Mouse (Mus musculus): ENCODE measurements around the gene Rbm3. TPM values are rescaled to one million over a fixed set of nuclear protein-coding genes. Genes with fewer than 3 reads are reported as not detected.

The Rbm3 gene
- polyA plus RNA-seq, 1 experiment = 276 TPM

DNA sequence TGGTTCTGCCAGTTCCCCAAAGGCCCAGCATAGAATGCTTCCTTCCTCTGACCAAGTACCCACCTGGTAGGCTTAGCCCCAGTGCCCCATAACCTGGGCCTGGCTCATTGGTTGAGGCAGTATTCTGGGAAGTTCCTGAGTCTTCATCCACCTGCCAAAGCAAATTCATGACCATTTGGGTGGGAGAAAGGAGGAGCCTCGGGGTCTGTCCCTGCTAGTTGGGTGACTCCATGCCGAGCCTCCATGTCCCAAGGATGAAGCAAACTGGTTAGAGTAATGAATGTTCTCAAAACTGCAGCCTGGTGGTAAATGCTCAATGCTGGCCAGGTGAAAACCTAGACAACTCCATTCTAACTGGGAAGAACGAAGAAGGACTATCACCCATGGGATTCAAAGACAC lies 4.6 kb downstream of the Rbm3 start:
- TF ChIP-seq POLR2A (IDR thresholded peaks at IDR 0.05; ENCODE audit: borderline replicate concordance, insufficient read depth, low read length) (no peak), CTCF (IDR thresholded peaks at IDR 0.05; ENCODE audit: borderline replicate concordance, insufficient read depth, low read depth, low read length) (no peak)
- Histone ChIP-seq H3K27ac (ENCODE audit: insufficient read depth, low read length) (no peak overlapping the region), H3K27me3 (ENCODE audit: control insufficient read depth, insufficient read depth, low read length) (no peaks in the 10 kb centered on the region), H3K4me1 (ENCODE audit: control insufficient read depth, insufficient read depth, low read length) (no peaks in the 10 kb centered on the region), H3K4me3 (replicated peaks; ENCODE audit: insufficient read depth, low read depth, low read length) (no peak overlapping the region)
- WGBS = 55% methylated on average over 3 of the region's 3 CpGs
- no peak for DNase-seq

GRCm38 (mm10) chrX:8140446-8140845 lies 5.2 kb downstream of the Rbm3 start:
- Histone ChIP-seq H3K4me1 (ENCODE audit: control insufficient read depth, insufficient read depth, low read length) (no peaks in the 10 kb centered on the region), H3K4me3 (replicated peaks; ENCODE audit: insufficient read depth, low read depth, low read length) (no peak overlapping the region), H3K27ac (ENCODE audit: insufficient read depth, low read length) (no peak overlapping the region), H3K27me3 (ENCODE audit: control insufficient read depth, insufficient read depth, low read length) (no peaks in the 10 kb centered on the region)
- no peak for DNase-seq
- WGBS = 92% methylated on average over 2 of the region's 2 CpGs
- TF ChIP-seq CTCF (IDR thresholded peaks at IDR 0.05; ENCODE audit: borderline replicate concordance, insufficient read depth, low read depth, low read length) (no peak), POLR2A (IDR thresholded peaks at IDR 0.05; ENCODE audit: borderline replicate concordance, insufficient read depth, low read length) (no peak)

- TF ChIP-seq CTCF (IDR thresholded peaks at IDR 0.05; ENCODE audit: borderline replicate concordance, insufficient read depth, low read depth, low read length) = no peak
- no peak for TF ChIP-seq POLR2A (IDR thresholded peaks at IDR 0.05; ENCODE audit: borderline replicate concordance, insufficient read depth, low read length)
- Histone ChIP-seq H3K27me3 (ENCODE audit: control insufficient read depth, insufficient read depth, low read length) (no peaks in the 10 kb centered on the region), H3K4me1 (ENCODE audit: control insufficient read depth, insufficient read depth, low read length) (no peaks in the 10 kb centered on the region), H3K27ac (ENCODE audit: insufficient read depth, low read length) (no peak overlapping the region), H3K4me3 (replicated peaks; ENCODE audit: insufficient read depth, low read depth, low read length) (no peak overlapping the region)
- no peak for DNase-seq
- 21% methylated on average over 1 of the region's 1 CpGs for WGBS
Measured at GRCm38 (mm10) chrX:8139480-8139879, 6.2 kb downstream of the Rbm3 start.

GRCm38 (mm10) chrX:8135886-8136285 lies 9.8 kb downstream of the Rbm3 start:
- Histone ChIP-seq H3K27ac (ENCODE audit: insufficient read depth, low read length) (no peak overlapping the region), H3K4me3 (replicated peaks; ENCODE audit: insufficient read depth, low read depth, low read length) (no peak overlapping the region), H3K4me1 (ENCODE audit: control insufficient read depth, insufficient read depth, low read length) (peaks cover 3% of the 10 kb centered on the region; the same call in 1 of the 2 replicates), H3K27me3 (ENCODE audit: control insufficient read depth, insufficient read depth, low read length) (no peaks in the 10 kb centered on the region)
- no peak for DNase-seq
- WGBS = 40% methylated on average over 2 of the region's 2 CpGs
- TF ChIP-seq CTCF (IDR thresholded peaks at IDR 0.05; ENCODE audit: borderline replicate concordance, insufficient read depth, low read depth, low read length) (no peak), POLR2A (IDR thresholded peaks at IDR 0.05; ENCODE audit: borderline replicate concordance, insufficient read depth, low read length) (no peak)

DNA sequence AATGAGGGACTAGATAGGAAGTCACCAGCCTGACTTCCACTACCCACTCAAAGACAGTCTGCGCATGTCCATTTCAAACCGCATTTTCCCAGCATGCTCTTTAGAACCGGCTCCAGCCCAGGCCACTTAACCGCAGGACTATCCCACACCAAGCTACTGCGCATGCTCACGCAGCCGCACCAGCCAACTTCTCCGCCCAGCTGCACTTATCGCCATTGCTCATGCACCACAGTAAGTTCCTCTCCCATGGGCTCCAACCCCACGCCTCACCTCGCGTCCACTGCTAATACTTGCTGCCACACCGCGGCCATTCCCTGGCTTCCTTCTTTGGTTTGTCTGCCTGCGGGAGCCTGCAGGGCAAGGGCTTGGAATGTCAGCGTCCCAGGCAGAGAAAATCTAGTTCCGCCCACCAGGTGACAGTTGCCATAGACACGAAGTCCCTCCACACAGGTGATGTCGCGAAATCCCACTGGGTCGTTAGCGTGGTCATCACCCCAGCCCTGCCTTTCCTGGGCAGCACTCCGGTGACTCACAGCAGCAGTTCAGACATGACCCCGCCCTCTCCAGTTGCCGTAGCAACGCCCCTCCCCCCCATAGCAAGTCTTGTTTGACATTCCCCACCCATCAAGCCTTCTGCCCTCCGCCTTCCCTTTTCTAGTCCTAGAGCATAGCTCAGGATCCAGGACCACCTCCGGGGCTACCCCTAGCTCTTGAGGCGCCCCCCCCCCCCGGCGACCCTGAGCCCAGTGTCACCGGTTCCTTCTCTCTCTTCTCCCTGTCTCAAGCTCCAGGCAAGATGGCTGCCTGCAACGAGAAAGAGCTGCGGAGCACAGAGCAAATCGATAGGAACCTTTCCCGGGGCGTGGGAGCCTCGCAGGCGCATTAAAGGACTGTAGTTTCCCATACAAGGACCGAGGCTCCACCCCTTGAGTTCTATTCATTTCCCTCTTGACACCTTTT lies 13.4 kb downstream of the Rbm3 start, which contains the start of gene Wdr13:
Wdr13 (minus strand) TSS at position 876 of the 960 bp plus-strand sequence.
- WGBS = 5% methylated on average over 40 of the region's 40 CpGs
- Histone ChIP-seq H3K4me3 (replicated peaks; ENCODE audit: insufficient read depth, low read depth, low read length) (peak within 1 kb of the TSS; percentile 93), H3K27me3 (ENCODE audit: control insufficient read depth, insufficient read depth, low read length) (no peaks in the 10 kb centered on the region)

DNA sequence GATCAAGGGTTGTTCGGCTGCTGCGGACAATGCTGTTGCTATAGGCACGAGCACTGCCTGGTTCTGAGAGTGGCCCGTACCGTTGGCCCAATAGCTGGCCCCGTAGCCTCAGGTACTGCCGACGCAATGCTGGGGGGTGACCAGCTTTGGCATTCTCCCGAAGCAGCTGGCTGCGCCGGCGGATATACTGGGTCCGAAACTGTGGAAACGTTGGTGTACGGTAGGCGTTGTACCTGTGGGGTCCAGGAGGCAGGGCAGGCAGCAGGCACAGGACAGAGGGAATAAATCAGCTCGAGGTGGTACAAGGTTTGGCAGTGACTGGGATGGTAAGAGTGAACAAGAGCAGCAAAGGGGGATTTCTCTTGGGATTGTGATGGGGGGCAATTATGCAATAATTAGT lies 14.3 kb downstream of the Rbm3 start:
- no peak for TF ChIP-seq POLR2A (IDR thresholded peaks at IDR 0.05; ENCODE audit: borderline replicate concordance, insufficient read depth, low read length)
- no peak for TF ChIP-seq CTCF (IDR thresholded peaks at IDR 0.05; ENCODE audit: borderline replicate concordance, insufficient read depth, low read depth, low read length)
- 95% methylated on average over 17 of the region's 17 CpGs for WGBS
- Histone ChIP-seq H3K27ac (ENCODE audit: insufficient read depth, low read length) (no peak overlapping the region; the same call in 1 of the 2 replicates), H3K4me3 (replicated peaks; ENCODE audit: insufficient read depth, low read depth, low read length) (peak overlapping the region; percentile 93), H3K27me3 (ENCODE audit: control insufficient read depth, insufficient read depth, low read length) (no peaks in the 10 kb centered on the region), H3K4me1 (ENCODE audit: control insufficient read depth, insufficient read depth, low read length) (peaks cover 9% of the 10 kb centered on the region)
- no peak for DNase-seq

More for the DNA sequence above, 13.4 kb downstream of the Rbm3 start, which contains the start of gene Wdr13:
- TF ChIP-seq CTCF (IDR thresholded peaks at IDR 0.05; ENCODE audit: borderline replicate concordance, insufficient read depth, low read depth, low read length) (no peak), POLR2A (IDR thresholded peaks at IDR 0.05; ENCODE audit: borderline replicate concordance, insufficient read depth, low read length) (peak; percentile 72)
- DNase-seq = peak; percentile 90 to 92
- Histone ChIP-seq H3K4me1 (ENCODE audit: control insufficient read depth, insufficient read depth, low read length) (peaks cover 9% of the 10 kb centered on the region), H3K27ac (ENCODE audit: insufficient read depth, low read length) (peak within 1 kb of the TSS; percentile 94)

DNA sequence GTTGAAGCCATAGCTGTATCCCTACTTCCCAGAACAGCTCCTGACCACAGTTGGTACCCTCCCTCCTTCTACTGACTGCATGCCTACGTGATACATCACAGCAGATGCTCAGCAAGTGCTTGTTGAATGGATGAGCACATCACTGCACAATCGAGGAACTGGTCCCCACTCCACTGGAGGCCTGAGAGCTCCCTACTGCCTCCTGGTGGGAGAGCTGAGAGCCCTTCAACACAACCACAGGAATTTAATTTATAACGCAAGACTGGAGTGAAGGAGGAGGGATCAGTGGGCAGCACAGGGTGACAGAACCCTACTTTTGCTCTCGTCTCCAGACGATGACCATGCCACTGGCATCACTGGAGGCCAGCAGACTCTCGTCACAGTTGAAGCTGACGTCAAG lies 20.4 kb downstream of the Rbm3 start:
- Histone ChIP-seq H3K4me3 (replicated peaks; ENCODE audit: insufficient read depth, low read depth, low read length) (no peak overlapping the region), H3K4me1 (ENCODE audit: control insufficient read depth, insufficient read depth, low read length) (peaks cover 10% of the 10 kb centered on the region), H3K27ac (ENCODE audit: insufficient read depth, low read length) (peak overlapping the region; percentile 50), H3K27me3 (ENCODE audit: control insufficient read depth, insufficient read depth, low read length) (no peaks in the 10 kb centered on the region)
- TF ChIP-seq POLR2A (IDR thresholded peaks at IDR 0.05; ENCODE audit: borderline replicate concordance, insufficient read depth, low read length) (no peak), CTCF (IDR thresholded peaks at IDR 0.05; ENCODE audit: borderline replicate concordance, insufficient read depth, low read depth, low read length) (no peak)
- 71% methylated on average over 7 of the region's 7 CpGs for WGBS
- DNase-seq = no peak
